Mouse (Mus musculus): ENCODE data around the gene Lrp6. TPM values are rescaled to one million over a fixed set of nuclear protein-coding genes. Genes with fewer than 3 reads are reported as not detected.

Gene Lrp6
- polyA plus RNA-seq, 1 experiment from 2014 or later = 11.9 TPM

DNA sequence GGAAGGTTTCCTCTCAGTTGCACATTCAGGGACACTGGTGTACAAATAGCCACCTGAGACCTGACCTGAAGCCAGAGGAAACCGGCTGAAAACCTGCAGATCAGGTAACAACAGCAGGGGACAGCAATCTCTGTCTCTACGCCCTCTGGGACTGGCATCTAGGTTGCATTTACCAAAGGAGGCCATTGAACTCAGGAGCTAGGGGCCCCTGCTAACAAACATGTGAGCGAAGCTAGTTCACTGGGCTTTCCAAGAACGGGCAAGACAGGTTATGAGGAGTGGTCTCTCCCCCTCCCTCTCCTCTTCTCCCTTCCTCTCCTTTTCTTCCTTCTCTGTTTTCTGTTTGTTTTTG lies 152.3 kb downstream of the Lrp6 start:
- Histone ChIP-seq H3K27ac (ENCODE audit: low read length) (peak overlapping the region; percentile 67), H3K4me3 (ENCODE audit: low read length) (peak overlapping the region; percentile 30; the same call in 1 of the 2 replicates), H3K36me3 (ENCODE audit: control insufficient read depth, insufficient read depth, low read length) (no peaks in the 10 kb centered on the region), H3K27me3 (replicated peaks; ENCODE audit: control insufficient read depth, insufficient read depth, low read length) (no peaks in the 10 kb centered on the region), H3K9ac (ENCODE audit: low read depth, low read length) (peak overlapping the region; percentile 15; the same call in 1 of the 2 replicates), H3K4me2 (ENCODE audit: low read depth, low read length) (peak overlapping the region; percentile 46), H3K4me1 (ENCODE audit: control insufficient read depth, insufficient read depth, low read length) (no peaks in the 10 kb centered on the region), H3K9me3 (ENCODE audit: control insufficient read depth, low read length) (no peaks in the 10 kb centered on the region)
- WGBS = 43% methylated on average over 4 of the region's 4 CpGs
- ATAC-seq = peak; percentile 84

DNA sequence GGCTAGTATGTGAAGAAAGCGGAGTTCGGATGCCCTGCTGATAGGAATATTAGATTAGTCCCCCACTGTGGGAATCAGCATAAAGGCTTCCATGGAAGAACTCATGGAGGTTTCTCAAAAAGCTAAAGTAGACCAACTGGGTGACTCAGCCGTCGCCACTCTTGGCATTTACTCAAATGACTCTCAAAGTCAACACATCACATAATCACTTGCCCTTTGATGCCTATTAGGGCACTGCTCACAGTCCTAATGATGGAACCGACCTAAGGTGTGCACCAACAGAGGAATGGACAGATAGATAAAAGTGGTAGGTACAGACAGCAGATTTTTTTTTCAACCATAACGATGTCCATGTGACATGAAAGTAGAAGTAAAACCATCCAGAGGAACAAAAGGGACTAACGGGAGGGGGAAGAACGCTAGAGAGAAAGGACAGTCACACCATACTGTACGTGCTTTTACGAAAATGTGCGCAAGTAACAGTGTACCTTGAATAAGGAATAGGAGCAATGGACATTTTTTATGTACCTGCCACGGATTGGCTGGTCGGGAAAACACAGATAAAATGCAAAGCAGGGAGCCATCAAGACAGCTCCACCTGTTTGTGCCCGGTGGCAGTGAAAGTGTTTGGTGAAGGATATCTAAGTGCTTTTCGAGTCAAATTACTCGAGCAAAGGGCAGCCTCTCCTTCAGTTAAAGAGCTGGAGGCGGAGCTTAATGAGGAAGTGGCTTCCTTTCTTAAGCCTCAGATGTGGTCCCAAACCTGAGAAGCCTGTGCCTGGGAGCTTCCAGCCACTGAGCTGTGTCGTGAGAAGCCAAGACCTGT lies 152.8 kb downstream of the Lrp6 start:
- no peaks in the 10 kb centered on the region for H3K27me3 ChIP-seq (replicated peaks; ENCODE audit: control insufficient read depth, insufficient read depth, low read length)
- no peaks in the 10 kb centered on the region for H3K9me3 ChIP-seq (ENCODE audit: control insufficient read depth, low read length)
- H3K4me1 ChIP-seq (ENCODE audit: control insufficient read depth, insufficient read depth, low read length) = no peaks in the 10 kb centered on the region
- H3K27ac ChIP-seq (ENCODE audit: low read length) = peak overlapping the region; percentile 67
- H3K4me3 ChIP-seq (ENCODE audit: low read length) = peak overlapping the region; percentile 30; the same call in 1 of the 2 replicates
- H3K9ac ChIP-seq (ENCODE audit: low read depth, low read length) = peak overlapping the region; percentile 15; the same call in 1 of the 2 replicates
- peak overlapping the region; percentile 46 for H3K4me2 ChIP-seq (ENCODE audit: low read depth, low read length)
- peak; percentile 93 for ATAC-seq
- no peaks in the 10 kb centered on the region for H3K36me3 ChIP-seq (ENCODE audit: control insufficient read depth, insufficient read depth, low read length)
- WGBS = 46% methylated on average over 18 of the region's 18 CpGs

DNA sequence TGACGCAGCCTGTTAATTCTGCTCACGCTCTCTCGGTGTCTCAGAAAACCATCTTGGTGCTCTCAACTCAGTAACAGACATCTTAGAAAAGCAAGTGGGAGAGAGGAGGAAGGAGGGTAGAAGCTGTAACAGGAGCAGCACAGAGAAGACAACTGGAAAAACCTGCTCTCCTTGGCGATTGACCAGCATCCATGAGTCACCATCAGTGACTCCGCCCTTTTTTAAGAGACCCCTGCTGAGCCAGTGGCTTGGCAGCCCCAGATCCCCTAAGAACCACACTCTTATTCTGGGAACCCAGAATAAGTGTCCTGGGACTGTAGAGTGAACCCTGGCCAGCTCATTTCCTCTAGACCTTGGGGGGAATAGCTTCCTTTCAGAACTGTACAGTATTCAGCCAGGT lies 159.5 kb downstream of the Lrp6 start:
- H3K4me2 ChIP-seq (ENCODE audit: low read depth, low read length) = no peak overlapping the region
- ATAC-seq = no peak
- no peaks in the 10 kb centered on the region for H3K27me3 ChIP-seq (replicated peaks; ENCODE audit: control insufficient read depth, insufficient read depth, low read length)
- H3K9me3 ChIP-seq (ENCODE audit: control insufficient read depth, low read length) = no peaks in the 10 kb centered on the region
- H3K4me1 ChIP-seq (ENCODE audit: control insufficient read depth, insufficient read depth, low read length) = no peaks in the 10 kb centered on the region
- 45% methylated on average over 5 of the region's 5 CpGs for WGBS
- no peak overlapping the region for H3K9ac ChIP-seq (ENCODE audit: low read depth, low read length)
- no peak overlapping the region for H3K4me3 ChIP-seq (ENCODE audit: low read length)
- H3K36me3 ChIP-seq (ENCODE audit: control insufficient read depth, insufficient read depth, low read length) = no peaks in the 10 kb centered on the region
- H3K27ac ChIP-seq (ENCODE audit: low read length) = no peak overlapping the region

DNA sequence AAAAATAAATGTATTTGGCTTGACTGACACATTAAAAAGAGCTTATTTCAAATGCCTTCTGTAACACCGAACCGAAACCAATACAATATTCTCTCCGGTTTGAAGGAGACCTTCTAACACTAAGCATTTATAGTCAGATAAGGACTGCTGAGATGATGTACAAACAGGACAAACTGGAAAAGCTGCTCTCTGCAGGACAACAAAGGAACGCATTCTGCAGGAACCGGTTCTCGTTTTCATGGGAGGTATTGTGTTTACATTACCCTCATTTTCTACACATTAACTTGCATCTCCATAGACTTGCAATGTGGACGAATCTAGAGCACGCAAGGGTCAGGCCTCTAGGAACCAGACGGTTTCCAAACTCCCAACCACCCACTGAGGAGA lies 163.1 kb downstream of the Lrp6 start:
- peak overlapping the region; percentile 2; the same call in 1 of the 2 replicates for H3K4me3 ChIP-seq (ENCODE audit: low read length)
- ATAC-seq = peak; percentile 91
- H3K36me3 ChIP-seq (ENCODE audit: control insufficient read depth, insufficient read depth, low read length) = no peaks in the 10 kb centered on the region
- WGBS = 60% methylated on average over 9 of the region's 9 CpGs
- H3K9ac ChIP-seq (ENCODE audit: low read depth, low read length) = no peak overlapping the region
- H3K4me1 ChIP-seq (ENCODE audit: control insufficient read depth, insufficient read depth, low read length) = no peaks in the 10 kb centered on the region
- no peaks in the 10 kb centered on the region for H3K9me3 ChIP-seq (ENCODE audit: control insufficient read depth, low read length)
- peak overlapping the region; percentile 36 for H3K4me2 ChIP-seq (ENCODE audit: low read depth, low read length)
- no peaks in the 10 kb centered on the region for H3K27me3 ChIP-seq (replicated peaks; ENCODE audit: control insufficient read depth, insufficient read depth, low read length)
- no peak overlapping the region for H3K27ac ChIP-seq (ENCODE audit: low read length)

DNA sequence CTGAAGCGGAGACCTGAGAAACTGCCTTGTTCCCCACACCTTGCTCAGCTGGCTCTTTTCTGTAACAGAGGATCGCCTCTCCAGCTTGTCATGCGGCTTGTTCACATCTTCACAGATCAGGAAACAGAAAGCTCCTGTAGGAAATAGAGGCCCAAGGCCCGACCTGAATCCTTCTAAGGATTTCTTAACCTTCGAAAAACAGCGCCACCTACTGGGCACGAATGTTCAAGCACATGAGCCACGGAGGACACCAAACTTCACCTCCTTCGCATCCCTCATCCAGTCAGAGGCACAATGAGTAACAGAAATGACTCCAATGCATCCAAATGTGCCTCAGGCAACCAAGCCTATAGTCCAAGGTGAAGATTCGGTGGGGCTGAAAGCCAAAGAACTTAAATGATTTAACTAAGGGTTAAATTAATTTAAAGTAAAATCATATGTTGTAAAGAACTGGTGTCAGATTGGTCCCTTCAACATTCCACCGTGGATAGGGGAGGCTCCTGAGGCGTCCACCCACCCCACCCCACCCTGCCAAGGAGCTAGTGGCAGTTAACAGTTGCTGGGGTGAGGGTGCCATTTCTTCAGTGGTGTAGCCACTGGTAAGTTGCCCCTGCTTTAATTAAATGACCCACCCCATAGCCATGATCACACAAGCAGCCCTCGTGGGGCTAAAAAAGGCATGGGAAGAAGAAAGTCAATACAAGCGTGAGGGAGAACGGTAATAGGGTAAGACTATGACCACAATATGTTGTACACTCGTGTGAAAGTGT lies 163.7 kb downstream of the Lrp6 start:
- peak overlapping the region; percentile 36 for H3K4me2 ChIP-seq (ENCODE audit: low read depth, low read length)
- WGBS = 34% methylated on average over 16 of the region's 16 CpGs

More for the DNA sequence above, 163.7 kb downstream of the Lrp6 start:
- Histone ChIP-seq H3K4me1 (ENCODE audit: control insufficient read depth, insufficient read depth, low read length) (no peaks in the 10 kb centered on the region), H3K36me3 (ENCODE audit: control insufficient read depth, insufficient read depth, low read length) (no peaks in the 10 kb centered on the region), H3K9me3 (ENCODE audit: control insufficient read depth, low read length) (no peaks in the 10 kb centered on the region), H3K27ac (ENCODE audit: low read length) (no peak overlapping the region), H3K9ac (ENCODE audit: low read depth, low read length) (no peak overlapping the region), H3K4me3 (ENCODE audit: low read length) (peak overlapping the region; percentile 2), H3K27me3 (replicated peaks; ENCODE audit: control insufficient read depth, insufficient read depth, low read length) (no peaks in the 10 kb centered on the region)
- peak; percentile 64 for ATAC-seq

Other genes starting within 250 kb of the Lrp6 start
- 3.5 and 5.2 TPM in 2 replicates for gene Bcl2l14, start 170.6 kb downstream of the Lrp6 start, polyA plus RNA-seq (2015; fragmentation: Nextera tagmentation; extraction: Ambion mirVana)
- gene Mansc1, start 65.5 kb upstream of the Lrp6 start, polyA plus RNA-seq (2015; fragmentation: Nextera tagmentation; extraction: Ambion mirVana) = 6.2 and 7.6 TPM in 2 replicates
- 16.3 and 17.6 TPM in 2 replicates for gene Borcs5, start 72.5 kb upstream of the Lrp6 start, polyA plus RNA-seq (2015; fragmentation: Nextera tagmentation; extraction: Ambion mirVana)
- 11.1 and 11.9 TPM in 2 replicates for gene Dusp16, start 225.7 kb upstream of the Lrp6 start, polyA plus RNA-seq (2015; fragmentation: Nextera tagmentation; extraction: Ambion mirVana)